Mouse (Mus musculus) ovary, postnatal 36 days (tissue): ENCODE data around the gene Rgs12.
A peak's percentile ranks its signal among the peaks of the same experiment; 100 is the strongest.

ENCODE experiments used
- DNase-seq: peaks from one replicate; pipeline ENCODE4 v3.0.0; 2022; ENCODE audit warnings: low spot score, mixed read lengths

Rgs12 gene

DNA sequence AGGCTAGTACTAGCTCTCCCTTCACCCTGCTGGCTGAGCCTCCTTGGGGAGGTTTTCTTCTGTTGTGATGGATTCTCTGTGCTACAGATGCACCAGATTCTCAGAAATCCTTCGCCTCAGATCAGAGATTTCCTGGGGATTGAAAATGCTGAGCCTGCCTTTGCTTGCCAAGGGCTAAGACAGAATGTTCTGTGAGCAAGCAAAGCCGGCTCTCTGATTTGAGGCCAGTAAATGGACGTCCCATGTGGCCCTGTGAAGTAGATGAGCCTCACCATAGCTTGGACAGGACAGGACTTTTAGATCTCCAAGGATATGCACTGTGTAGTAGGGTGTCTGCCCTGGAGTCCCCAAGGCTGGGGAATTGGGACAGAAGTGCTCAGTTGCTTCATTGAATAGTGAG, 135.7 kb downstream of the Rgs12 start:
- no peak for DNase-seq

DNA sequence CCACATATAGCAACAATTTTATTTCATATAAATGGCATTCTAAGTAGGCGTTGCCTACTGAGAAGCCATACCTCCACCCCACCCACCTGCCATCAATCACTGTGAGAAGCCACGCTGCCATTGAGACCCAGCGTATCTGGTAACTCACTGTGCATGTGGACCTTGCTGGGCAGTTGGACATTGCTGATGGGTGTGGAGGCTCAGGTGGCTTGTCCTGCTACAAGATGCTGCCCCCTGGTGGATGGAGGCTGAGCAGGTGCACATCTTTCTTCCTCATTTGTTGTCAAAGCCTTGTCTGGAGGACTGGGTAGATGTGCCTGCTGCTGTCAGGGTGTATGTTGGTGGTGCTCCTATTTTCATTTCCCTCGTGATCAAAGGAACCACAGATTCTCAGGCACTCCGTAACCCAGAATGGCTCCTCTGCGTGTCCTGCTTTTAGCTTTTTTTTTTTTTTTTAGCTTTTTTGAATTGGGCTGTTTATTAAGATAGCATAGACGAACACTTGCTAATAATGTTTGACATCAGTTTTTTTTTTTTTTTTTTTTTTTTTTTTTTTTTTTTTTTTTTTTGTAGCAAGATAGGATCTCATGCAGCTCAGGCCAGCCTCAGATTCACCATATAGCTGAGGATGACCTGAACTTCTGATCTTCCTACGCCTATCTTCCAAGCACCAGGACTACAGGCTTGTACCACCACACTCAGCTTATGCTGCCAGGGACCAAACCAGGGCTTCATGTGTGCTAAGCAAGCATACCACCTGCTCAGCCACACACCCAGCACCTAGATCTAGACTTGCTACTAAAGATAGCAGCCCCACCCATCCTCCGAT, 139.8 kb downstream of the Rgs12 start:
- DNase-seq = peak; percentile 73
